Mouse (Mus musculus): ENCODE measurements at regions not wholly inside any gene's neighbourhood (a gene's known extent, or its start where the extent isn't known, plus 50 kb on each side); places are given as distances from the start of the nearest gene placed in this dataset.

GRCm38 (mm10) chr13:69901139-69901538 is 98.9 kb downstream of the Med10 start:
- TF ChIP-seq CTCF (IDR thresholded peaks at IDR 0.05; ENCODE audit: borderline replicate concordance, control insufficient read depth, extremely low read depth, insufficient read depth, low read length, poor library complexity), result no peak
- TF ChIP-seq POLR2A (IDR thresholded peaks at IDR 0.05; ENCODE audit: control insufficient read depth, extremely low read depth, insufficient read depth, low read length, poor library complexity), result no peak
